Mouse (Mus musculus) erythroid progenitor cell, adult 5-6 weeks (primary cell): Measurements from ENCODE around the gene Lrp2. TPM values are rescaled to one million over a fixed set of nuclear protein-coding genes. Genes with fewer than 3 reads are reported as not detected.

Experiments
- ATAC-seq: replicated peaks from 2 replicates; pipeline ENCODE4 v1.8.0; 2016; ENCODE audit warnings: moderate number of reproducible peaks, mild to moderate bottlenecking, moderate TSS enrichment, inconsistent platforms; ENCODE audit not compliant: poor library complexity, low FRiP score, severe bottlenecking
- total RNA-seq, 2 experiments: library from RNA; stranded (forward) in 1 of 2; stranded (reverse) in 1 of 2; fragments of 150-400 nt in 1 of 2; fragments of 186-747, 209-891 nt in 1 of 2; gene quantifications; 2 replicates each; pipeline versions ENCODE4 v1.2.3 to v1.2.4; 2015 to 2017; ENCODE audit warnings: low replicate concordance in 2 of 2

The Lrp2 gene
- total RNA-seq, 2 experiments from 2014 or later = not detected

DNA sequence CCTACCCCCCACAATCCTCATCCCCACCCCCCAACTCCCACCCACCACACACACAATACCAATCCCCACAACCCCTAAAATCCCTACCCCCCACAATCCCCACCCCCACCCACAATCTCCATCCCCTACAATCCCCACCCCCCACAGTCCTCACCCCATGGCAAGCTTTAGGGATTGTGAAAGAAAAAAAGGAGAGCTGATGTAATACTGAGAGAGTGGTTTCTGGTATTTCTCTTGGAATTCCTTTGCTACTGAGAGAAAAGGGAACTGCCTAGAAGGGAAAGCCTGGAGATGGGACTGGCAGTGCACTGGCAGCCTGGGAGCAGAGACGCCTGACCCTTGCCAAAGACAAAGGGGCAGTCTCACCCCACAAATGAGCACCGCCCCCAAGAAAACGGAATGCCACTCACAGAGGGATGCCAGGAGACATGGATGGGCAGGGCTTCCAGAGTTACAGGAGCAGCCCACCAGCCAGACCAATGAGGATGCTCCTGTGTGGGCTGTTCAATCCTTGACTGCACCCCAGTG lies 54.3 kb downstream of the Lrp2 start:
- ATAC-seq = no peak

DNA sequence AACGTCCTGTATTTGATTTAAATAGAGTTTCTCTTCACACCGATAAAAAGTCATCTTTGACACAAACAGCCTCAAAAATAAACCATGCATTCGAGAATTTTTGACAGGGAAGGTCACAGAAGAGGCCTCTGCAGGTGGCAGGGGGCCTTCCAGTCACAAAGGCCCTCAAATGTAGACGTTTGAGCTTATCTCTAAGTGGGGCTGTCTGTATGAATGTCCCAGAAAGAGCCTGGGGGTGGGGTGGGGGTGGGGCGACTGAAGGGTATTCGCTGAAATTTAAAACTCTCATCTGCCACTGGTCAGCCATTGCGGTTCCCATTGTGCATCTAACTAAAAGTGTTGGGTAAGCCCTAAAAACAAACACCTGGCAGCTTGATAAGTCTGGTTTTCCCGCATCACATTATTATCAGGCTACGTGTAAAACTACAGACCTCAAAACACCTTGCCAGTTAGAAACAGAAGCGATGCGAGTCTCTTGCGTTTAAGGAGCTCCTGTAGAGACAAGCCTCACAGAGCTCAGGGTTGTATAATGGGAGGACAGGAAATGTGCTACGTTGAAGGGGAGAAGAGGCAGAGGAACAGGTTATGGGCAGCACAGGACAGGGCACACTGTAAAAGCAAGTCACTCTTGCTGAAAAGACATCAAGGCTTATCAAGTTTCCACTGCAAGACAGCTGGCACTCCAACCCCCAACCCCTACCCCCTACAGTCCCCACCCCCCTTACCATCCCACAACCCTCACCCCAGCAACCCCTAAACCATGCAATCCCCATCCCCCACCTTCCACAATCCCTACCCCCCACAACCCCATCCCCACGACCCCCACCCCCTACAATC lies 55.0 kb downstream of the Lrp2 start:
- ATAC-seq = no peak

DNA sequence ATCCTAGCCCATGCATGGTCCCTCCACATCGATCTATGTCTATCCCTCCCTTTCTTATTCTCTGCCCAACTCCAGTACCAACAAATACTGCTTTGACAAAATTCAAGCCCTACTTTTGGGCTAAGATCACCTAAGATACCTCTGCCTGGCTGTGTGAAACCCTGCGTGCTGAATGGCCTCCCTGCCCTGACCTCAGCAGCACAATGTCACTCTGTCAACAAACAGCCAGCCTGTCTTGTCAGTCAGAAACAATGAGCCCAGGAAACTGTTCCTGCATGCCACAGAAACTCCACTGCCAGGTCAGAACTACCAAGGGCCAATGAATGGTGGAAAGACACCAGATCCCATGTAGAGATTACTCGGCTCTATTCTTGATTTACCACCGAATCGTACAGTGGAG lies 55.7 kb downstream of the Lrp2 start:
- ATAC-seq = no peak

DNA sequence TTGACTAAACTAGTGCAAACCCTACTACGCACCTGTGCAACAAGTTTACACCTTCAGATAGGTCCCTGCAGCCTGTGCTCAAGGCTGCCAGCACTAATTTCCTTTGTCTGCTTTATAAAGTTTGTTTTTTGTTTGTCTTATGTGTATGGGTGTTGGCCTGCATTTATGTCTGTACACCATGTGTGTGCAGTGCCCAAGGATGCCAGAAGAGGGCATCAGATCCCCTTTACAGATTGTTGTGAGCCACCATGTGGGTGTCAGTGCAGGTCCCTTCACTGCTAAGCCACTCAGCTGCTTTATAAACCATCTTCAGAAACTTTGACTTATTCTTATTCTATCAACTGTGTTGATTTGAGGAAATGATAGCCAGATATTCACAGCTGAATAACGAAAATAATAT lies 65.6 kb downstream of the Lrp2 start:
- no peak for ATAC-seq

DNA sequence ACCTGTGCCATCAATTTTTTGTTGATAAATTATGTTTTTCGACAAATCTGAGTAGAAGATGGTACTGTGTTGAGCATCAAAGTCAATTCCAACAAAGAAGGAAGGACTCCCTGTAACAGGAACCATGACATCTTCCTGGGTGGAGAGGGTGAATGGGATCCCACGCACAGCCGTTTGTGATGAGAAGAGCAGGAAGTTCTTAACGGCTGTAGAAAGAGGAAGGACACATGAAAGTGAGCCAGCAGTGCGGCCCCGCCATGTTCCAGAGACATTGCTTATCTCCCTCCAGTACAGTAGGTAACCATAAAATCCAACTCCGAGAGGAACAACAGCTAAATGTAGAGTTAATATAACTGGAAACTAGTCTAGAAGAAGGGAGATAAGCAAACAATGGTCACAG lies 67.6 kb downstream of the Lrp2 start:
- ATAC-seq = no peak

DNA sequence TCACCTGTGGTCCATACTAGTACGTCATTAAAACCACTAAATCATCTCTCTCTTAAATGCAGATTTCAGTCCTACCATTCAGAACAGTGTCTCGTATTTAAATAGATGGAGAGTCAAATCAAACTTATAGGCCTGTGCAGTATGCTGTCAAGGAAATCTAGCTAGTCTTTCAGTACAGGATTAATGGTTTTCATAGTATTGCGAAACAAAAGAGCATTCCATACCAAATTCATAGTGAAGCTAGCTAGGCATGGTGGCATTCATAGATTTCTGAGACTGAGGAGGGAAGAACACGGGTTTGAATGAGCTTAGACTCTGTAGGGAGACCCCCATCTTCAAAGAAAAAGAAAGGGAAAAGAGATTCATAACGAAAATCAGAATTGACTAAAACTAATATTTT lies 74.1 kb downstream of the Lrp2 start:
- ATAC-seq = no peak

DNA sequence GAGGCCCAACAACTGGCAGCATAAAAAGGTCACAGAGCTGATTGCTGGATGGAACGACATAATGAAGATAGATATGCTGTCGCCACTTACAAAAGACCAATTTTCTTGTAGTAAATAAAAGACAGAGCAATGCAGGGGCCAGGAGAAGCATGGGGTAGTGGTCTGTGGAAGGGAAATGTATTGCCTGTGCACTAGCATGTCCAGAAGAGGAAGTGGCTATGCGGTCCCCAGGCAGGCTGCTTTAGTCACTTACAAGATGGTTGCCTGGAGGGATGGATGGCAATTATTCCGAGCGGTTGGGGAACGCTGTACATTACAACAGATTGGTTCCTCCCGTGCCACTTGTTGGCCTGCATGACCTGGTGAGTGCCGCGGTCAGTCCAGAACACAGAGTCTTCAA lies 85.5 kb downstream of the Lrp2 start:
- ATAC-seq = no peak

DNA sequence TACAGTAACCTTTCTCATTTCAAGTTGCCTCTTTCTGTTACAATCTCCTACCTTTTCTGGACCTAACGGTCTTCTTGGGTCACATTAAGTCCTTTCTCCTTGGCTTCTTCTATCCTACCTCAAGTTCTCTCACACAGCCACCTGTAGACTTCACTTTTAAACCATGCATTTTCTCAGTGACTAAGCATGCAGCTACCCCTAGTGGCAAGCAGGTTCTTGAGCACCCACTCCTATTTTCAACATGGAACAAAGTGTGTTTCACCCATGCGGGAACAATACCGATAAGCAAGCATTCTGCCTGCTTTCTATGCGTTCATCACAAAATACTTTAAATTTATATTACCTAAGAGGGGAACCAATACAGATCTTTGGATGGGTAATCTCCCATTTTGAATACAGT lies 92.7 kb downstream of the Lrp2 start:
- ATAC-seq = no peak

DNA sequence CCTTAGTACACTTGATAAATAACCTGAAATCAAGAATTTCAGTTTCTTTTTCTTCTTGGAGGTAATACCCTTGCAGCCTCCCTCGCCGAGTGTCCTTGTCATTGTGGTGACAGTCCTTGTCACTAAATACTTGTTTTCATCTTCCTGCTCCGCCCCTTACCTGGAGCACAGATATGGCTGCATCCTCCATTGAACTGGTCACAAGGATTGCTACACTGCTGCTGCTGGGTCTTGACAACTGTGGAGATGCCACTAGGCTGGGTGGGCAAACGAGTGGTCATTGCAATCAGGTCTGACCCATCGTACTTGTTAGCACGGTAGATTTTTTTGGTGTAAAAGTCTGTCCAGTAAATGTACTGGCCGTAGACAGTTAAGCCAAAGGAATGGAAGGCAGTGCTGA lies 104.9 kb downstream of the Lrp2 start:
- ATAC-seq = no peak

DNA sequence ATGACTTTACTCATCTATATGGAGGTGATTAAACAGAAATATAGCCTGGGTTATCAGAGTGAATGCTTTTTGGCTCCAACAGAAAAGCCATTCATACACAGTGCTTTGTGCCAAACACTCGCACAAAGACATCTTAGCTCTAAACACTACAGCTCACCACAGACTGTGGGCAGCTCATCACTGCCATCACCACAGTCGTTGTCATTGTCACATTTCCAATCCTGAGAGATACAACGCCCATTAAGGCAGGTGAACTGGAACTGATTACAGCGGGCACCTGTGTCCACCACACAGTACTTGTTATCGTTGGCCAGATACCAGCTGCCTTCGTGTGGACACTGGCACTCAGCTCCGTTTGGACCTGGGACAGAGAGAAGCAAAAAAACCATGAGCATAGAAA lies 106.0 kb downstream of the Lrp2 start:
- no peak for ATAC-seq

DNA sequence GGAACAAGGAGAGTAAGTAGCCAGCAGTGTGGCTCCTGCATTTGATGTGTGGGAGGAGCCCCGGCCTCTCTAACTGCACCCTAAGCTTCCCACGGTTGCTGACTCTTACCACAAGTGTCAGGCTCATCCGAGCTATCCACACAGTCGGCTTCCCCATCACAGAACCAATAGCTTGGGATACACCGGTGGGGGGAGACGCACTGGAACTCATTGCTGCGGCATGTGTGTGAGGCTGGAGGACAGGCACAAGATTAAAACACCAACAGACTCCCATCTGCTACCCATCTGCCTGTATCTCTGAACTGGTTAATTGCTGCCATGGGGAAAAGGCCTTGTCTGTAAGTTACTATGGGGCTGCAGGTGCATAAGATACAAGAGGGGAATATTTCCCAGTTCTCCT lies 109.0 kb downstream of the Lrp2 start:
- ATAC-seq = no peak

DNA sequence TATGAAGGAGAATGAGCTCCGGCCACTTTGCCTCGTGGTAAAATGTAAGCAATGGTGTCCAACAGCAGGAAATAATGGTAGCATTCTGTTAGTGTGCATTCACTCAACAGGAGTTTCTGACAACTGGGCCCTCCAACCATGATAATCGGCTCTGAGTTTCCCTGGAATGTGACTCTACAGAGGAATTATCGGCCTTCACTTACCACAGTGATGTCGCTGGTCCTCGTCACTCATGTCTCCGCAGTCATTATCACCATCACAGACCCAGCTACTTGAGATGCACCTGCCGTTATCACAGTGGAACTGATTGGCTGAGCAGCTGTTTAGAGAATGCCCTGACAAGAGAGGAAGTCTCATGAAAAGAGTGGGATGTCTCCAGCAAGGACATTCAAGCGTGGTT lies 110.7 kb downstream of the Lrp2 start:
- ATAC-seq = no peak

DNA sequence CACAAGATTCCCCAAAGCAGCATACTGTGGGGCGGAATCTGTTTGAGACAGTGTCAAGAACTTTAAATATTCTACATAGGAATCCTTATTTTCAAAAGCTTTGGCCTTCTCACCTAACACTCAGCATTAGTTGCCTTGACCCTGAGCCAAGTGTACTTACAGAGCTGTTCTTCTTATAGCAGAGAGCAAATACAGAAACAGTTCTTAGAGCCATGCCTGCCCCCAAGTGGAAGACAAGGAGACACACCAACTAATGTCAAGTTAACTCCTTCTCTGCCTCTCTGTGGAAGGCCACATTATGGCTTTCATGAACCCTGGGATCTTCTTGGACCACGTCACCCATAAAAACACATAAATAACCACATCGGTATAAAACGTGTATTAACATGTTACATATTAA lies 114.0 kb downstream of the Lrp2 start:
- no peak for ATAC-seq

DNA sequence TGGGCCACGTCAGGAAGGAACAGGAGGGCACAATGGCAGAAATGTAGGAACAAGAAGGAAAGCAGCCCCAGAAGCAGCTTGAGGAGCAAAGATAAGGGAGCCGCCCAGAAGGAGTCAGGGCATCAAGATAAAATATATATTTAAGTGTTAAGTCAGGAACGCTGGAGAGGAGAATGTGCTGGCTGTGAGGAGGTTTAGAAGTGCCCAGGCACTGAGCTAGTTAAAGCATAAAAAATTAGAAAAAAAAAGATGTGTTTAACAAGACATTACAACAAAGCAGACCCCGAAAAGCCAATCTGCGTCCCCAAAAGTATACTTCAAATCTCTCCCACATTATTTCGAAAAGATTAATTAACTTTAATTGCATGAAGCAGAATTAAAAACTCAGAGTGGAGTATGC lies 122.3 kb downstream of the Lrp2 start:
- ATAC-seq = no peak

DNA sequence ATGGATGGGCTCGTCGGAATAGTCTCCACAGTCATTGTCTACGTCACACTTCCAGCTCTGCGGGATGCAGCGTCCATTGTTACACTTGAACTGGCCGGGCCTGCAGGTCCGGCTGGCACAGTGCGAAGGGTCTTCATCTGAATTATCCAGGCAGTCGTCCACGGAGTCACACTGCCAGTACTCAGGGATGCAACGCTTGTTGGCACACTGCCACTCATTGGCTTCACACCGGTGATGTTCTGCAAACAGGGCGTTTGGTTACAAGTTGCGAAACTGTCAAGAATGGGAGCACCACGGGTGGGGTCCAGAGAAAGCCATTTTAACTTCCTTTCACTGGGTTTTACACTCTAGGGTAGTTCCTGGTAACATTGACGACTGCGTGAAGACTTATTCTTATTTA lies 126.4 kb downstream of the Lrp2 start:
- ATAC-seq = no peak

DNA sequence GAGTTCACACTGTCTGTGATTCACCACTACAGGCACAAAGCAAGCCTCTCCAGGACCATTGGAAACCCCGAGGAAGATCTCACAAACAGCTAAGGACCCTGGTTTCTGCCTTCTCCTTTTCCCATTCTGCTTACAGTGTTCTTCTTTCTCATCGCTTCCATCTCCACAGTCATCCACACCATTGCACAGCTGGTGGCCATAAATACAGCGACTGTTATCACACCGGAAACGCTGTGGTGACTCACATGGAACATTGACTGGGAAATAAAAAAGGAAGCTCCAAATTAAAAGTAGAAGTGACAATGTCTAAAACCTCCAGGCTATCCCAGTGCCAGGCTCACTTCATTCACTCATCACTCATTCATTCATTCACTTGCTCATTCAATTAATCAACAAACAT lies 134.7 kb downstream of the Lrp2 start:
- ATAC-seq = no peak

DNA sequence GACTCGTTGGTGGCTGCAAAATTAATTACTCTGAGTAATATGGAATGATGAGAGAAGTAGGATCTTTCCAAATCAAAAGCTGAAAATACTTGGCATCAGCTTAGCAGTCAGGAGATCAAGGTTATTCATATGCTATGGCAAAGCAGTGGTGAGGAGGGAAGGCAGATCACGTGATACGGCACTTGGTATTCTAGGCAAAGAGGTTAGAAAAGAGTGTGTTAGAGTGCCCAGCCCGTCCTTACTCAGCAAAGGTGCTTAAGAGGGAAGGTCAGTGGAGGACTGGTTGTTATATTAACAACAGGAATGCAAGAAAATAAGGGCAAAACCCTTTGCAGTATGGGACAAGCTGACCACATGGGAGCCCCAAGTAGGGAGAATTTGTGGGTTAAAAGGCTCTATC lies 137.3 kb downstream of the Lrp2 start:
- no peak for ATAC-seq

DNA sequence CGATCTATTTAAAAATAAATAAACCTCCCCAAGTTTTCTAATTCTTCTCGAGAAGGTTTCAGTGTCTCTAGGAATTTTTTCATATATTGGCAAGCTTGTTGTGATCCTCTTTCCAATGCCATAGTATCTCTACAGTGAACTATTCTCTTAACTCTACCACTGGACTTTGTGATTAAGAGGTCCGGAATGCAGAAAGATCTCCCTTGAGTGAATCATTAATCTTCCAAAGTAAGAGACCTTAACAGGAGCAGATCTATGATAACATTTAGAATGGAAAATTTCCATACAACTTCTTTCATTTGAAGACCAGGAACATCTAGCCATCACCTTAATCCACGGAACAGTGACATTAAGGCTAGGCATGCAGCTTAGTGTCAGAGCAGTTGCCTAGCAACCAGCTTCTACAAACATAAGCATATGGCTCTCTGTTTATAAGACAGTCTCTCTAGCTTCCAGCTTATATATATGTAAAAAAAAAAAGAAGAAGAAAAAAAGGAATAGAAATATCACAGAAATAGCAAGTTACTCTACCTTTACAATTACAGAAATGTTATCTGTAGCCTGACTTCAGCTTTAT lies 139.9 kb downstream of the Lrp2 start:
- ATAC-seq = no peak

DNA sequence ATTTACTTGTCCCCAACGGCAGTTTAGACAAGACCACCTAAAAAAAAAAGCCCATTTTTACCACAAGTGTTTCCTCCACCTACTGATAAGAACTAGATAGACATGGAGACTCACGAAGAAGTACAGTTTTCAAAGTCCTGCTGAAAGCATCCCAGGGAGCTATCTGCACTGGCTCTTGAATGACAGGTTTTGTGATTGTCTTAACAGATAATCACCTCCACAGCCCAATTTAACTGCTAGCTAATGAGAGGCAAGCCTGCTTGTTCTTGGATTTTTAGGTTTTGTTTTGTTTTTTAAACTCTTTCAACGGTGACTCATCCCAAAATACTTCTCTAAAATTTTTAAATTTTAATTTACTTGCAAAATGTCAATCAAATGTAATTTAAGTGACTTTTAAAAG lies 144.2 kb downstream of the Lrp2 start:
- ATAC-seq = no peak

DNA sequence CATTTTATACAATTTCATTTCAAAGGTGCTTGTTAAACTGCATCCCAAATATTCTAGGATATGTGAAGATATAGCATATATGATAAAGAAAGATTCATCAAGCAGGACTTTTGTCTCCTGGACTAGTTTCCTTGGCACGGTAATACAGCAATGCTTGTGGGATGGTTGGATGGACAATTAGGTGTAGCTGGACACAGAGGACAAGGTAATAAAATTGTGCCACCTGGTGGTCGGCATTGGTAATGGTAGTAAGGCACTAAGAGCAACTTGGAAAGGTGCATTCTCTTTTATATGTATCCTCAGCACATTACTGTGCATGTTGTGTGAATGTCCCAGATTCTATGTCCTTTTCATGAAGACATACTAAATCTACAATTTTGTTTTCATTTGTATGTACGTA lies 157.7 kb downstream of the Lrp2 start:
- no peak for ATAC-seq

DNA sequence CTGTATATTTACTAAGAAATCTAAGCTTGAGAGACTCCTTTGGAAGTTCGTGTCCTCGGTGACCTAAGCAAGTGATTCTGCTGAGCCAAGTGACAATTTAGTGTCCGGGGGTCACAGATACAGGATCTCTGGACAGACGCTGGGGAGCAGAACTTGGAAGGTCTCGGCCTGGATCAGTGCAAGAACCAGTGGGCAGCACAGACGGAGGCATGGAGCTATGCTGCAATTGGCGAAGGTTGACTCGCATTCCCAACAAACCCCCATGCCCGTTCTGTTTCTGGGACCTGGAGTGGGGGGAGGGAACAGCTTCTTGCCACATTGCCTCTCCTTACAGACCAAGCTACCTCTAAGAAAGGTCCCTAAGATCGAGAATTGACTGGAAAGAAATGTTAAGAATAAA lies 158.7 kb downstream of the Lrp2 start:
- no peak for ATAC-seq

DNA sequence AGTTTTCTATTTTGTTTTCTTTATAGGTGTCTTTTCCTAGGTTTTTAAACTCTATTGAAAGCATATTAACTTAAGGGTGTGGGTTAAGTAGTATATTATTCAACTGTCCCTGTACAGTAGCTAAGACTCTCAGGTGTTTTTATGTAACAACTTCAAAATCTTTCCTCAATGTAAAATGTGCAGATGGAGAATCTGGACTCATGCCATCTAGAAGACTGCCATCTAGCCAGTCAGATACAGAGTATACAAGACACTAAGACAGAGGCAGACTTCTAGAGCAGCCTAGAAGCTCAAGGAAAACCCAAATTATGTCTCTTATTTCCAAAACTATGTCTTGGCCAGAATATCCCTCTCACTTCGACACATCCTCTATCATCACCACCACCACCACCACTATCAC lies 159.8 kb downstream of the Lrp2 start:
- ATAC-seq = no peak
